Mouse (Mus musculus) mammary gland, adult 2 months (tissue): Measurements from ENCODE around the gene Sult1d1. TPM values are rescaled to one million over a fixed set of nuclear protein-coding genes. Genes with fewer than 3 reads are reported as not detected.

Experiments used
- polyA plus RNA-seq: library from polyadenylated mRNA; depleted of rRNA; stranded (reverse); fragments of >200 nt; gene quantifications from 2 replicates; pipeline ENCODE4 v1.2.3, GENCODE M21; 2012; ENCODE audit warnings: low replicate concordance; rRNA removed

Gene Sult1d1
- polyA plus RNA-seq: not detected in 2 replicates

DNA sequence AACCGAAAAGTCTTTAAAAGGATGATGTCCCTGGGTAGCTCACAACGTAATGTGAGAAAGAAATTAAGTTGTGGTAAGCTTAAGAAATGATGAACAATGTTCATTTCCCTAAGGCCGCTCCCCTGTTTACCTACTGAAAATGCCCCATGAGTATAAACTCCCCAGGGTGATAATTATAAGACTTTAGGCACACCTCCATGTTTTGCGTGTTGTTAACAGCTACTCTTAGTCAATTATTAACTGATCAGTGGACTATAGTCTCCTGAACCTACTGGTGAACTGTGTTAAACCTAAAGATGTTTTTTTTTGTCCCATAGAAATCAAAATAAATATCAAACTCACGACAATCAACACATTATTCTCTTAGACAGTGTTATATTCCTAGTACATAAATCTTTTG is at the start of gene Sult1d1:
Gene Sult1d1, minus strand, starts transcription at position 183 of the 400 bp plus-strand sequence.

DNA sequence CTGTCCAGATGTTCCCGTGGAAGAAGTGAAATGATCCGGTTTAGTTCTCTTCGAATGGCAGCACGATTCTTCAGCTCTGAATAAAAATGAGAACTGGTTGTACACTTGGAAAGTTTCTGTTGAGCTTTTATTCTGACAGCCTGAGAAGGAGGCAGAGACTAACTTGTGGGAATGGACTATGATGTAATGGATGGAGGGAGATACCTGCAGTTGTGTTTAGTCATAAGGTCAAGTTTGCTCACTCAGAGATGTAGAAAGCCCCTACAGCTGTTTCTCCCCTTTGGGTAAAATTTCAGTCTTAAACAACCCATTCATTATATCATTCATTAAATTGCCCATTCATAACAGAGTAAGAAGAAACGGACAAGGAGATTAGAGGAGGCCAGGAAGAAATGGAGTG is 22.7 kb upstream of the Sult1d1 start, which contains the start of gene Sult1e1:
Gene Sult1e1, minus strand, starts transcription at position 101 of the 400 bp plus-strand sequence.

DNA sequence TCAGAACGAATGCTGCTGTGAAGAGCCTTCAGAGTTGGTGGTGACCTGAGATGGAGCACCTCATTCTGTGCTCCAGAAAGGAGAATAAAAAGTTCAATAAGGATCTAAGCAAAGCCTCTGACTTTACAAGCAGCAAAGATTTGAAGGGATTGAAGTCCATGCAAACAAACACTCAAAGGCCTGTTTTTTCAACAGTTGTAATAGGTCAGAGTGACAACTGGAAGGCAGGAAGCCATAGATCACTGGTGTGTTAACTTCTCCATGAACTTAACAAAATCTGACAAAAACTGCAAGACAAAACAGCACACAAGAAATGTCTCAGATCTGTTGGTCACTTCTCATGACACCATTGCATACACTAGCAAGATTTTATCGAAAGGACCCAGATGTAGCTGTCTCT is 30.7 kb downstream of the Sult1d1 start, which contains the start of gene Sult1b1:
Gene Sult1b1, minus strand, starts transcription at position 85 of the 400 bp plus-strand sequence.

Other genes starting within 250 kb of the Sult1d1 start
- 0.20 TPM in 1 of 2 replicates, not detected in the other for gene Ugt2a3, start 231.8 kb downstream of the Sult1d1 start, polyA plus RNA-seq
- not detected in 2 replicates for gene Ugt2b38, start 144.8 kb downstream of the Sult1d1 start, polyA plus RNA-seq
- gene Ugt2a2, start 86.8 kb downstream of the Sult1d1 start, polyA plus RNA-seq: not detected in 2 replicates
- not detected in 2 replicates for gene Gm43638, start 82.2 kb downstream of the Sult1d1 start, polyA plus RNA-seq
- not detected in 2 replicates for gene Ugt2a1, start 78.2 kb downstream of the Sult1d1 start, polyA plus RNA-seq
- gene Sult1b1, start 30.8 kb downstream of the Sult1d1 start, polyA plus RNA-seq: not detected in 2 replicates
- gene Sult1e1, start 22.6 kb upstream of the Sult1d1 start, polyA plus RNA-seq: not detected in 2 replicates
- gene Csn1s1, start 97.2 kb upstream of the Sult1d1 start, polyA plus RNA-seq: 0.13 TPM in 1 of 2 replicates, not detected in the other
- 0.10 and 0.30 TPM in 2 replicates for gene Csn2, start 130.6 kb upstream of the Sult1d1 start, polyA plus RNA-seq
- not detected in 2 replicates for gene Csn1s2a, start 205.5 kb upstream of the Sult1d1 start, polyA plus RNA-seq
- not detected in 2 replicates for gene Csn1s2b, start 239.1 kb upstream of the Sult1d1 start, polyA plus RNA-seq